Mouse (Mus musculus) forebrain, embryonic 11.5 days (tissue): ENCODE data around the gene Gramd4. TPM values are rescaled to one million over a fixed set of nuclear protein-coding genes. Genes with fewer than 3 reads are reported as not detected.

Experiments
- ATAC-seq: fragments of 200-750 bp; cut with Nextera tagmentation; replicated peaks from 2 replicates; pipeline ENCODE4 v1.8.0; 2017; ENCODE audit warnings: moderate TSS enrichment; ENCODE audit not compliant: low FRiP score
- DNase-seq: peaks from one replicate; pipeline ENCODE4 v3.0.0-alpha.2; 2017; ENCODE audit warnings: low spot score
- H3K27ac ChIP-seq: fragments of 300-500 bp; sonication (generic); 2 replicates; pipeline ENCODE4 v1.5.1; 2014; ENCODE audit warnings: low read depth, low read length
- H3K27me3 ChIP-seq: fragments of 300-500 bp; sonication (generic); 2 replicates; pipeline ENCODE4 v1.6.1; 2014; ENCODE audit warnings: mild to moderate bottlenecking, low read length, mixed read lengths; ENCODE audit not compliant: control insufficient read depth, insufficient read depth
- H3K36me3 ChIP-seq: fragments of 300-500 bp; sonication (generic); 2 replicates; pipeline ENCODE4 v1.6.1; 2014; ENCODE audit warnings: mild to moderate bottlenecking, low read length, moderate library complexity, mixed read lengths; ENCODE audit not compliant: control insufficient read depth, insufficient read depth
- H3K4me1 ChIP-seq: fragments of 300-500 bp; sonication (generic); replicated peaks from 2 replicates; pipeline ENCODE4 v1.6.1; 2014; ENCODE audit warnings: low read length, mixed read lengths; ENCODE audit not compliant: control insufficient read depth, insufficient read depth
- H3K4me2 ChIP-seq: fragments of 300-500 bp; sonication (generic); 2 replicates; pipeline ENCODE4 v1.6.1; 2014; ENCODE audit warnings: low read depth, mild to moderate bottlenecking, low read length, moderate library complexity, mixed read lengths; ENCODE audit not compliant: severe bottlenecking
- H3K4me3 ChIP-seq: fragments of 300-500 bp; sonication (generic); 2 replicates; pipeline ENCODE4 v1.5.1; 2014; ENCODE audit warnings: low read depth, low read length
- H3K9ac ChIP-seq: fragments of 300-500 bp; sonication (generic); 2 replicates; pipeline ENCODE4 v1.6.1; 2014; ENCODE audit warnings: low read length
- H3K9me3 ChIP-seq: fragments of 300-500 bp; sonication (generic); 2 replicates; pipeline ENCODE4 v1.6.1; 2016; ENCODE audit warnings: low read length, mixed read lengths; ENCODE audit not compliant: control insufficient read depth
- WGBS: fragments of 180-500 bp; shearing (Covaris S2); extraction: QIAGEN DNeasy Blood & Tissue Kit; methylation state at CpG from one replicate; pipeline ENCODE4 v1.1.7; 2014; 5-methylcytosine and 5-hydroxymethylcytosine counted together
- polyA plus RNA-seq: library from polyadenylated mRNA; unstranded; fragments of >200 nt; fragmentation: Nextera tagmentation; extraction: Ambion mirVana; gene quantifications from 2 replicates; pipeline ENCODE4 v1.2.1, GENCODE M21; 2014

The Gramd4 gene
- polyA plus RNA-seq, 1 experiment from 2014 or later = 15.5 TPM

GRCm38 (mm10) chr15:86105345-86105697 lies 47.8 kb downstream of the Gramd4 start:
- Histone ChIP-seq H3K9ac (no peak overlapping the region), H3K4me1 (0 out of 2 replicates have a peak, but pooled peaks cover 2% of the 10 kb centered on the region), H3K36me3 (no peaks in the 10 kb centered on the region; the same call in 1 of the 2 replicates), H3K9me3 (no peaks in the 10 kb centered on the region), H3K27me3 (no peaks in the 10 kb centered on the region), H3K27ac (no peak overlapping the region), H3K4me2 (no peak overlapping the region), H3K4me3 (no peak overlapping the region)
- WGBS = 92% methylated on average over 7 of the region's 7 CpGs
- no peak for ATAC-seq
- DNase-seq = no peak

GRCm38 (mm10) chr15:86105751-86106150 lies 48.3 kb downstream of the Gramd4 start:
- Histone ChIP-seq H3K27ac (no peak overlapping the region), H3K9ac (no peak overlapping the region), H3K9me3 (no peaks in the 10 kb centered on the region), H3K36me3 (no peaks in the 10 kb centered on the region; the same call in 1 of the 2 replicates), H3K4me3 (no peak overlapping the region), H3K4me1 (0 out of 2 replicates have a peak, but pooled peaks cover 2% of the 10 kb centered on the region), H3K27me3 (no peaks in the 10 kb centered on the region), H3K4me2 (no peak overlapping the region)
- DNase-seq (no peak), ATAC-seq (no peak)
- 70% methylated on average over 6 of the region's 6 CpGs for WGBS

GRCm38 (mm10) chr15:86107831-86108471 lies 50.5 kb downstream of the Gramd4 start:
- H3K36me3 ChIP-seq = no peaks in the 10 kb centered on the region; the same call in 1 of the 2 replicates
- no peak overlapping the region for H3K4me3 ChIP-seq
- ATAC-seq (no peak), DNase-seq (no peak)
- no peaks in the 10 kb centered on the region for H3K9me3 ChIP-seq
- H3K27ac ChIP-seq = no peak overlapping the region
- no peaks in the 10 kb centered on the region for H3K27me3 ChIP-seq
- no peak overlapping the region for H3K9ac ChIP-seq
- H3K4me1 ChIP-seq = peaks cover 9% of the 10 kb centered on the region
- no peak overlapping the region for H3K4me2 ChIP-seq
- 88% methylated on average over 11 of the region's 11 CpGs for WGBS

DNA sequence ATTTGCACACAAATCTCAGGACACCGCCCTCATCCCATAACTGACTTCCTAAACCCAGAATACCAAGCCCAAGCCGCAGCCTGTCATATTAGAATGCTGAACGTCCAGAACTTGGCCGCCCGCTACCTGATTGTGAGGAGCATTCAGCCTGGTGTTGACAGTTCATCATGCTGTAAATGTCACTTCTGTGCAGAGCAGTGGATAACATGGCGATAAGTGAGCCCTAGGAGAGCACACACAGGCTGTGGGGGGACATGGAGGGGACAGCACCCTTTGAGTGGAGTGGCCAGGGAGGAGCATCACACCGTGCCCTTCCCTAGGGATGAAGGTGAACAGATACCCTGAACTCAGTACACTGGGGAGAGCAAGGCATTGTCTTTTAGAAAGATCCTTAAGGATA lies 51.8 kb downstream of the Gramd4 start:
- H3K9ac ChIP-seq = no peak overlapping the region
- H3K27me3 ChIP-seq = no peaks in the 10 kb centered on the region
- peaks cover 16% of the 10 kb centered on the region for H3K4me1 ChIP-seq
- H3K9me3 ChIP-seq = no peaks in the 10 kb centered on the region
- H3K36me3 ChIP-seq = no peaks in the 10 kb centered on the region
- DNase-seq (no peak), ATAC-seq (no peak)
- WGBS = 89% methylated on average over 7 of the region's 7 CpGs
- no peak overlapping the region for H3K27ac ChIP-seq
- H3K4me2 ChIP-seq = no peak overlapping the region
- H3K4me3 ChIP-seq = no peak overlapping the region

DNA sequence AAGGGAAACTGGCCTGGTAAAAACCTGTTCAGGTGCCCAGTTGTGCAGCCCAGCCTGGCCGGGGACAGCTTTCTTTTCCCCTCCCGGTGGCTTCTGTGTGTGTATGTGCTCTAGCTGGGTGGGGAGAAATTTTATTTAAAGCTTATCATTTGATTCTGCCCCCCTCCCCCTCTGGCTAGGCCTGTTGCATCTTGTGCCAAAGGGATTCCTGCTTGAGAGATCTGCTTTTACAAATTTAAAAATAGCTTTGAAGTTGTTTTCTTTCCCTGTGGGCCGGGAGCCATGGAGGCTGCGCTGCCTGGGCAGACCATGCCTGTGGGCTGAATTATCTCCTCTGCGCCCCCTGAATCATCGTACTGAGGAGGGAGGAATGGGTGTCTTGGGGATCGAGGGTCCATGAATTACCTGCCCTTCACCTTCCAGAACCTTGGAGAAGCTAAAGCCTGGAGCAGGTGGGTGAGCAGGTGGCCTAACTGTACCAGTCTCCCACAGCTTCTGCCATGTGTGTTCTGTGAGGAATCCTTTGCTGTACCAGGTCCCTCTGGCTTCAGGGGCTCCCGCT lies 52.2 kb downstream of the Gramd4 start:
- no peak overlapping the region for H3K9ac ChIP-seq
- H3K27me3 ChIP-seq = no peaks in the 10 kb centered on the region
- H3K4me1 ChIP-seq = peaks cover 16% of the 10 kb centered on the region
- DNase-seq (no peak), ATAC-seq (no peak)
- no peaks in the 10 kb centered on the region for H3K36me3 ChIP-seq
- H3K9me3 ChIP-seq = no peaks in the 10 kb centered on the region
- no peak overlapping the region for H3K4me2 ChIP-seq
- H3K4me3 ChIP-seq = no peak overlapping the region
- 86% methylated on average over 8 of the region's 8 CpGs for WGBS
- H3K27ac ChIP-seq = no peak overlapping the region

DNA sequence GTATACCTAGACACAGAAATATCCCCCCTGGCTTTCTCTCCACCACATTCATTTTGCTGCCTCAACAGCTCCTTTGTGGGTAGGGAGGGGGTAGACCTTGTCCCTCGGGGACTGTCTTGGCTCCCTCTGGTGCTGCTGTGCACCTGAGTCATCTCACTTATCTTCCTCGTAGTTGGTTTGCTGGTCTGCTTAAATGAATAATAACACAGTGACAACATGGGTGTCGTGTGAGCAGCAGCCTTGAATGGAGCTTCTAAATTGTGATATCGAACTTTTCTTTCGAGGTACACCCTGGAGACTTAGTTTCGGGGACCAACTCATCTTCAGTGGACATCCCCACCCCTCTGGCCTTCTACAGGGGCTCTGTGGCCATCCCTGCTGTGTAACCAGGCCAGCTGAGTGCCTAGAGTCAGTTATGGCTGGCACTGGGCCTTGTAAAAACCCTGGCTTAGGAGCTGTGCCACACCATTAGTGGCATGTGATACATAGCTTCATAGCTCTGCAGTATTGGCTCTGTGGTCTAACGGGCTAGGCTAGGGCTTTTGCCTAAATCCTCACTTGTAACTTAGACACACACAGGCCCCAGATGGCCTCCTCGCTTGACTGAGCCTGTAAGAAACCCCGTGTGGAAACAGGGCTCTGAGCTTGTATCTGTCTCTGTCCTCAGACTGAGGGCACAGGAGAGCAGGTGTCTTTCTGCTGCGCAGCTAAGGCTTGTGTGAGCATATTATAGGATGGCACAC lies 53.0 kb downstream of the Gramd4 start:
- Histone ChIP-seq H3K9me3 (no peaks in the 10 kb centered on the region), H3K36me3 (no peaks in the 10 kb centered on the region), H3K27me3 (no peaks in the 10 kb centered on the region), H3K4me1 (peaks cover 16% of the 10 kb centered on the region), H3K4me3 (no peak overlapping the region), H3K27ac (no peak overlapping the region), H3K4me2 (no peak overlapping the region), H3K9ac (no peak overlapping the region)
- WGBS = 71% methylated on average over 10 of the region's 10 CpGs
- DNase-seq (no peak), ATAC-seq (no peak)

DNA sequence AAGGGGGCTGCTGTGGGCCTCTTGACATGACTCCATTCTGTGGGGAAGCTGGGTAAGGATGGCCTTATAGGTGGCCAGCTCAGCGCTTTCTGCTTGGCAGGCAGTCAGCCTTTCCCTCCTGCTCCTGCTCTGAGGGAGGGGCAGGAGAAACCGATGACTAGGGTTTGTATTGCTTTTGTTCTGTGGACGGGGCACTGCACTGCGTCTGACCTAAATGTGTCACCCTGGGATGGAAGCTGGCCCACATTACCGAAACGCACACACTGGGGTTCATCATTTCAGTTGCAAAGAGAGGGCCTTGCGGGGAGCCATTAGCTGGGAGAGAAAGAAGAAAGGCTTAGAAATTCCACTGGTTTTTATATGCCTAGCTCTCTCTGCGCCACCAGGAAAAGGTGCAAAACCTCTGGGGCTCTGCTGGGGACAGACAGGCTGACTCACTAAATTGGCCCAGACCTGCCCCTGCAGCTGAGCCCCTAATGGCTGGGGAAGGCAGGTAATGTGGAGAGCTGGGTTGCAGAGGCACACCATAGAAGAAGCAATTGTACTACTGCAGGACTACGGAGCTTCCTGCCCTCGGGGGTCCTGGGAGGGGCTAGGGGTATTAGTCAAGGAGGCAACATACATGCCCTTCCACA lies 55.3 kb downstream of the Gramd4 start:
- Histone ChIP-seq H3K4me3 (no peak overlapping the region), H3K36me3 (no peaks in the 10 kb centered on the region), H3K27ac (peak overlapping the region; percentile 57), H3K4me1 (peaks cover 14% of the 10 kb centered on the region), H3K9ac (peak overlapping the region; percentile 37; the same call in 1 of the 2 replicates), H3K9me3 (no peaks in the 10 kb centered on the region), H3K27me3 (no peaks in the 10 kb centered on the region), H3K4me2 (no peak overlapping the region)
- no peak for DNase-seq
- ATAC-seq = peak; percentile 46; the same call in 1 of the 2 replicates
- WGBS = 5% methylated on average over 10 of the region's 10 CpGs

GRCm38 (mm10) chr15:86113342-86113710 lies 55.8 kb downstream of the Gramd4 start:
- Histone ChIP-seq H3K27ac (peak overlapping the region; percentile 57), H3K27me3 (no peaks in the 10 kb centered on the region), H3K4me1 (peaks cover 14% of the 10 kb centered on the region), H3K9me3 (no peaks in the 10 kb centered on the region), H3K9ac (no peak overlapping the region; the same call in 1 of the 2 replicates), H3K4me3 (no peak overlapping the region), H3K4me2 (0 out of 2 replicates have a peak overlapping the region, but pooled peaks have one; percentile 15), H3K36me3 (no peaks in the 10 kb centered on the region)
- DNase-seq (peak; percentile 61), ATAC-seq (no peak)
- under 1% methylated on average over 9 of the region's 9 CpGs for WGBS
